Mouse (Mus musculus) heart, embryonic 13.5 days (tissue): ENCODE results near the gene Ccnt2. TPM values are rescaled to one million over a fixed set of nuclear protein-coding genes. Genes with fewer than 3 reads are reported as not detected.

Source experiments
- ATAC-seq: fragments of 200-750 bp; cut with Nextera tagmentation; 2 replicates; pipeline ENCODE4 v1.8.0; 2017; ENCODE audit warnings: moderate TSS enrichment; ENCODE audit not compliant: insufficient number of reproducible peaks, low FRiP score, low TSS enrichment; ENCODE audit errors: extremely low read depth
- H3K27ac ChIP-seq: fragments of 300-500 bp; sonication (generic); replicated peaks from 2 replicates; pipeline ENCODE4 v1.5.1; 2015; ENCODE audit warnings: moderate library complexity, mild to moderate bottlenecking, inconsistent platforms
- H3K27me3 ChIP-seq: fragments of 300-500 bp; sonication (generic); replicated peaks from 2 replicates; pipeline ENCODE4 v1.6.1; 2015; ENCODE audit warnings: mild to moderate bottlenecking, inconsistent platforms
- H3K36me3 ChIP-seq: fragments of 300-500 bp; sonication (generic); 2 replicates; pipeline ENCODE4 v1.6.1; 2015; ENCODE audit warnings: mild to moderate bottlenecking, inconsistent platforms
- H3K4me1 ChIP-seq: fragments of 300-500 bp; sonication (generic); 2 replicates; pipeline ENCODE4 v1.6.1; 2015; ENCODE audit warnings: inconsistent platforms
- H3K4me2 ChIP-seq: fragments of 300-500 bp; sonication (generic); 2 replicates; pipeline ENCODE4 v1.6.1; 2015; ENCODE audit warnings: inconsistent platforms, mild to moderate bottlenecking, moderate library complexity
- H3K4me3 ChIP-seq: fragments of 300-500 bp; sonication (generic); 2 replicates; pipeline ENCODE4 v1.5.1; 2015; ENCODE audit warnings: moderate library complexity, mild to moderate bottlenecking, inconsistent platforms
- H3K9ac ChIP-seq: fragments of 300-500 bp; sonication (generic); 2 replicates; pipeline ENCODE4 v1.6.1; 2015; ENCODE audit warnings: inconsistent platforms, mild to moderate bottlenecking, moderate library complexity
- H3K9me3 ChIP-seq: fragments of 300-500 bp; sonication (generic); 2 replicates; pipeline ENCODE4 v1.6.1; 2016; ENCODE audit warnings: inconsistent platforms
- WGBS: fragments of 180-500 bp; shearing (Covaris S2); methylation state at CpG from one replicate; pipeline ENCODE4 v1.1.7; 2015; ENCODE audit warnings: mixed read lengths; 5-methylcytosine and 5-hydroxymethylcytosine counted together
- polyA plus RNA-seq: library from polyadenylated mRNA; unstranded; fragments of >200 nt; fragmentation: Nextera tagmentation; extraction: Ambion mirVana; gene quantifications from 2 replicates; pipeline ENCODE4 v1.2.1, GENCODE M21; 2015

Ccnt2 gene
- polyA plus RNA-seq, 1 experiment from 2014 or later, result 56.9 TPM

DNA sequence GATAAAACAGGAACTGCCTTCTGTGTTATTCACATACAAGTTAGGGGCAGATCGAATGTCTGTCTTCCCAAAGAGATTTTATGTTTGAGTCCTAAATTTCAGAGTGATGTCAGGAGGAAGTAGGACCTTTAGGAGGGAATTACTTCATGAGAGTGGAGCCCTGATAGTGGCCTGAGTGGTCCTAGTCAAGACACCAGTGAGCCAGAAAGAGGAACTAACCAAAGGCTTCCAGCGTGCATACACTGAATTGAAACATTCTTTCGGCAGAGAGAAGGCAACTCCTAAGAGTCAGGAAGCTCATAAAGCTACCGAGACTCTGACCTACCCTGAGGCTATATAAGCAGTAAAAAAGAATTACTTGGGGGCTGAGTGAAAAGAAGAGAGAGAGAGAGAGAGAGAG, 62.7 kb downstream of the Ccnt2 start:
- Histone ChIP-seq H3K4me3 (no peak overlapping the region), H3K27ac (no peak overlapping the region), H3K9me3 (no peaks in the 10 kb centered on the region), H3K4me1 (peaks cover 6% of the 10 kb centered on the region), H3K36me3 (no peaks in the 10 kb centered on the region), H3K27me3 (no peaks in the 10 kb centered on the region), H3K4me2 (no peak overlapping the region), H3K9ac (no peak overlapping the region)
- 75% methylated on average over 4 of the region's 4 CpGs for WGBS
- ATAC-seq, result no peak

DNA sequence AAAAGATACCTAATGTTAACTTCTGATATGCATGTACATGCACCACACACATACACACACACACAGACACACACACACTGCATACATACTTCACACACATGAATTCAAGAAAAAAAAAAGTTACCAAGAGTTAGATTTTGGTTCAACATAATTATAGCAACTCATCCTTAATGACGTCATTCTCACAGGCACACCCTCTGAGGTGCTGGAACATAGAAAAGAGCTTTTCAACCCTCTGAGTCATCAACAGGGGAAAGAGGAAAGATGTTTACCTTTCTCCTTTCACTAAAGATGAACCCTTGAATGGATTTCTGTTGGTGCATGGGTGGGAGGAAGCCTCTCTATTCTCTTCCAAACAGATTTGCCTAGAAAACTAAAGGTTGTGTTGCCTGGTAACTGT, 64.6 kb downstream of the Ccnt2 start:
- no peak overlapping the region for H3K27ac ChIP-seq
- no peaks in the 10 kb centered on the region for H3K36me3 ChIP-seq
- no peak overlapping the region for H3K4me2 ChIP-seq
- H3K27me3 ChIP-seq, result no peaks in the 10 kb centered on the region
- H3K4me1 ChIP-seq, result peaks cover 6% of the 10 kb centered on the region
- H3K9ac ChIP-seq, result no peak overlapping the region
- ATAC-seq, result no peak
- H3K9me3 ChIP-seq, result no peaks in the 10 kb centered on the region
- H3K4me3 ChIP-seq, result no peak overlapping the region
- 59% methylated on average over 1 of the region's 1 CpGs for WGBS

DNA sequence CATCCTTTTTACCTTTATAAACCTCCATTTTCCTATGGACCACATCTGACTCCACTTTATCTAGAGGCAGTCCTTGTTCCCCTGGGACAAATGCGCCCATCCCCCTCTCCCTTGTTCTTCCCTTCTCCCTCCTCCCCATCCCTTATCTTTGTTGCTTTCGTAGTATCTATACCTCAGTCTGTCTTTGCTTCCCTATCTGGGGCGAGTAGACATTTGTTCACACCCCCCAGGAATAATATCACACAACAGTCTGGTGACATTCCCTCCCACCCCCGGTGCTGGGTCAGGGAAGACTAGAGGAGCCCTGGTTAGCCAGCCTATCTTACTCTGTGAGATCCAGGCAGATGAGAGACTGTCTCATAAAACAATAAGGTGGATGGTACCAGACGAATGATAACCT, 71.5 kb downstream of the Ccnt2 start:
- no peaks in the 10 kb centered on the region for H3K36me3 ChIP-seq
- H3K4me1 ChIP-seq, result no peaks in the 10 kb centered on the region
- H3K4me3 ChIP-seq, result no peak overlapping the region
- ATAC-seq, result no peak
- H3K4me2 ChIP-seq, result no peak overlapping the region
- no peak overlapping the region for H3K9ac ChIP-seq
- H3K9me3 ChIP-seq, result no peaks in the 10 kb centered on the region
- no peak overlapping the region for H3K27ac ChIP-seq
- H3K27me3 ChIP-seq, result no peaks in the 10 kb centered on the region
- WGBS, result 38% methylated on average over 5 of the region's 5 CpGs

DNA sequence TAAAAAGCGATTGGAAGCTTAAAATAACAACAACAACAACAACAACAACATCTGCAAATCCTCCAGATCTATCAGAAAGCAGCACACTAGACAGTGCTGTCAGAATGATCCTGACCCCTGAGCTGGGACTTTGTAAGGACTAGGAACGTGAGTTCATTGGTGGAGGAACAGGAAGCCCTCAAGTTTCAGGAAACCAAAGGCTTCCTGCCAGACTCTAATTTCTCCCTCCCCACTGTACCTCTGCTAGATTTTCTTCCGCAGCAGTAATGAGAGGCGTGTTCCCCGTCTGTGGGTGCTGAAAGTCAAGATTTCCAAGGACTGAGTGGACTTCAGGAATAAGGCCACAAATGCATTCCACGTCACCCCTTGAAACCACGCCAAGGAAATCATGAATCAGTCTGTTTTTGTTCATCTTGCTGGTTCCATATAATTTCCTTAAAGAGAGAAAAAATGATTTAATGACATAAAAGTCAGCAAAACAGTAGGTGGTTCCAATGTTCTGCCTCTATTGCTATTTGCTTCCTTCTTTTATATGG, 76.2 kb downstream of the Ccnt2 start:
- no peak for ATAC-seq
- Histone ChIP-seq H3K4me3 (no peak overlapping the region), H3K27me3 (no peaks in the 10 kb centered on the region), H3K27ac (no peak overlapping the region), H3K4me2 (no peak overlapping the region), H3K4me1 (no peaks in the 10 kb centered on the region), H3K9me3 (peaks cover 11% of the 10 kb centered on the region), H3K36me3 (no peaks in the 10 kb centered on the region), H3K9ac (no peak overlapping the region)
- WGBS, result 49% methylated on average over 7 of the region's 7 CpGs

DNA sequence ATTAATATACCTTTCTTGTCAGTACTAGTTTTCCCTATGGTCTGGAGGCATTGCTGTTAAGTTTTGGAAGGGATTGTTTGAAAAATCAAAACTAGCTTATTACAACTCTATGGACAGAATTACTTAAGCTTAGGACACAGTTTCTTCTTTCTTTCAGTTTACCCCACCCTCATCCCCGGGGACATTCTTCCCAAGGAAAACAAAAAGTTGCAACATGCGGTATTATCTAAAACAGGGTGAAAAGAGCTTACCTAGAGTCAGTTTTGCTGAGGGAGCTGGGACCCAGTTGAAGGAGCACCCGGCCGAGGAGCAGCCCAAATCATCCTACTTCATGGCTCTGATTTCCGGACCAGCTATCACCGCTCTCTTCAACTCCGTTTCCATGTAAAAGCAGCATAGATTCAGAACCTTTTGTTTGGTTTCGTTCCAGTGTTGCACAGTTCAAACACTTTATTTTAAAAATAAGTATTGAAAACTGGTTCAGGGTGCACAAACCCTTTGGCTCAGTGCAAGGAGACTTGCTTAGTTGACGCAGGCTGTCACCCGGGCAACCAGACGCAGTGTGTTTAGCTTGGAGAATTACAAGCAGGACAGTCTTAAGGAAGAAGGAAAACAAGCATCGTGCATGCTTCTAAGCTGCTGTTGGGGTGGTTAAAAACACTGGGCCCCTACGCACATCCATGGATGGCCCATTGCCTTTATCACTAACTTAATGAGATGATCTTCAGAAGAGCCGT, 80.7 kb downstream of the Ccnt2 start, which contains the start of gene Map3k19:
TSS of gene Map3k19 (minus strand) at position 546 of the 737 bp plus-strand sequence.
- no peaks in the 10 kb centered on the region for H3K27me3 ChIP-seq
- H3K4me1 ChIP-seq, result no peaks in the 10 kb centered on the region
- H3K4me2 ChIP-seq, result no peak within 1 kb of the TSS
- no peak within 1 kb of the TSS for H3K27ac ChIP-seq
- 73% methylated on average over 14 of the region's 14 CpGs for WGBS
- no peak for ATAC-seq
- no peaks in the 10 kb centered on the region for H3K36me3 ChIP-seq
- peaks cover 11% of the 10 kb centered on the region for H3K9me3 ChIP-seq
- no peak within 1 kb of the TSS for H3K9ac ChIP-seq
- H3K4me3 ChIP-seq, result no peak within 1 kb of the TSS

Other genes with a start within 250 kb of the Ccnt2 start
- 22.4 and 23.6 TPM in 2 replicates for gene Tmem163, start 94.6 kb upstream of the Ccnt2 start, polyA plus RNA-seq
- 0.49 and 0.56 TPM in 2 replicates for gene Acmsd, start 44.8 kb upstream of the Ccnt2 start, polyA plus RNA-seq
- 0.04 TPM in 1 of 2 replicates, not detected in the other for gene Map3k19, start 80.9 kb downstream of the Ccnt2 start, polyA plus RNA-seq
- 21.7 and 21.8 TPM in 2 replicates for gene Rab3gap1, start 94.6 kb downstream of the Ccnt2 start, polyA plus RNA-seq